Mouse (Mus musculus): ENCODE results near the gene Utrn. TPM values are rescaled to one million over a fixed set of nuclear protein-coding genes. Genes with fewer than 3 reads are reported as not detected.

The Utrn gene
- polyA plus RNA-seq, 1 experiment = 31.4 TPM

DNA sequence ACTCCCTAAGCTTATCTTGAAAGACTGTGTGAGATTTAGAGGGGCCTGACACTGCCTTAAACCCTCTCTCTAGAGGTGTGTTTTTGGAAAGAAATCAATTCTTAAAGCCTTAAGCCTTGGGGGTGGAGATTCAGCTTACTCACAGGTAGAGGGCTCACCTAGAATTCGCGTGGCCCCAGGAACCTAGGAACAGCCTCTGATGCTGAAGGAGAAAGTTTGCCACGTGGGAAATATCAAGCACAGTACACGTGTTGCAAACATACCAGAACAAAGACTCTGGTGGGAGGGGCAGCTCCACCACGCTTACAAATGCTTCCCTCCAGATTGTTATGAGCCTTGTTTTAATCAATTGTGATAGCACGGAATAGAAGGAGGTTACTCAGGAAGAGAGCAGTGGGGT is 96.0 kb downstream of the Utrn start:
- Histone ChIP-seq H3K4me3 (replicated peaks; ENCODE audit: control insufficient read depth, low read depth, low read length) (no peak overlapping the region), H3K27ac (ENCODE audit: control insufficient read depth, insufficient read depth, low read depth, low read length, poor library complexity) (no peak overlapping the region), H3K4me1 (ENCODE audit: control insufficient read depth, insufficient read depth, low read length) (no peaks in the 10 kb centered on the region)
- 32% methylated on average over 6 of the region's 6 CpGs for WGBS
- TF ChIP-seq POLR2A (IDR thresholded peaks at IDR 0.05; ENCODE audit: borderline replicate concordance, control insufficient read depth, low read depth, low read length) (no peak), CTCF (IDR thresholded peaks at IDR 0.05; ENCODE audit: control insufficient read depth, insufficient read depth, low read length) (no peak)

DNA sequence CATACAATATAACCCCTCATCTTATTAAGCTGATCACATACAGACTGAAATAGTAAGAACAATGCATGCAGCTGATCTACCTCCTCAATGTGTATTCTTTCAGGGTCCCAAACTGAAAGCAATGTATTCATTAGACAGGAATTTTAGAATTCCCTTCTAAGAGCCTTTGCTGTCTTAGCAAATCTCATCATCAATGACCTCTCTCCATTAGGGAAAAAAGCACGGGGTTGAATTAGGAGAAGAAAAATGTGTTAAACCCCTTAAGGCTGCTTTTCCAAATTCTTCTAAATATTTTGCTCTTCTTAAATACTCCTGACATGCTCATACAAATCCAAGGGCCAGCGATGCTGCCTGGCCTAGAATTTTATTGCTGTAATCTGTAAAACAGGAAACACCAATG is 97.7 kb downstream of the Utrn start:
- H3K27ac ChIP-seq (ENCODE audit: control insufficient read depth, insufficient read depth, low read depth, low read length, poor library complexity) = no peak overlapping the region
- H3K4me3 ChIP-seq (replicated peaks; ENCODE audit: control insufficient read depth, low read depth, low read length) = no peak overlapping the region
- no peaks in the 10 kb centered on the region for H3K4me1 ChIP-seq (ENCODE audit: control insufficient read depth, insufficient read depth, low read length)
- 83% methylated on average over 2 of the region's 2 CpGs for WGBS
- TF ChIP-seq CTCF (IDR thresholded peaks at IDR 0.05; ENCODE audit: control insufficient read depth, insufficient read depth, low read length) = no peak
- TF ChIP-seq POLR2A (IDR thresholded peaks at IDR 0.05; ENCODE audit: borderline replicate concordance, control insufficient read depth, low read depth, low read length) = no peak

DNA sequence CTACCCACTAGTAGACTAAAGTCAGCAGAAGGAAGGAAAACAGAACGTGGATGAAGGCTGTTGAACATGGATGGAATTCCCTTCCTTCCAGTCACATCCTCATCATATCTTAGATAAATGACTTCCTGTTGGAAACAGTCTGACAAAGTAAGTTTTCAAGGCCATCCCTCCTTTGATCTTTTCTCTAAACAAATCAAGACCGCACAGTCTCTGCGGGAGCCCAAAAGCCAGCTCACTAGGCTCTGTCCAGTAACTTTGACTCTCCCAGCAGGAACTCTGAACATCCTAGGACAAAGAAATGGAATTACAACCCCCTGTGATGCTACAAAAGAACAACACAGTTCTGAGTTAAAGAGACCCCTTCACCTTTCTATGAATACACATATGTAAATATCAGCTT is 106.5 kb downstream of the Utrn start:
- Histone ChIP-seq H3K4me1 (ENCODE audit: control insufficient read depth, insufficient read depth, low read length) (no peaks in the 10 kb centered on the region), H3K27ac (ENCODE audit: control insufficient read depth, insufficient read depth, low read depth, low read length, poor library complexity) (no peak overlapping the region), H3K4me3 (replicated peaks; ENCODE audit: control insufficient read depth, low read depth, low read length) (no peak overlapping the region)
- WGBS = 91% methylated on average over 3 of the region's 3 CpGs
- no peak for TF ChIP-seq POLR2A (IDR thresholded peaks at IDR 0.05; ENCODE audit: borderline replicate concordance, control insufficient read depth, low read depth, low read length)
- TF ChIP-seq CTCF (IDR thresholded peaks at IDR 0.05; ENCODE audit: control insufficient read depth, insufficient read depth, low read length) = no peak

DNA sequence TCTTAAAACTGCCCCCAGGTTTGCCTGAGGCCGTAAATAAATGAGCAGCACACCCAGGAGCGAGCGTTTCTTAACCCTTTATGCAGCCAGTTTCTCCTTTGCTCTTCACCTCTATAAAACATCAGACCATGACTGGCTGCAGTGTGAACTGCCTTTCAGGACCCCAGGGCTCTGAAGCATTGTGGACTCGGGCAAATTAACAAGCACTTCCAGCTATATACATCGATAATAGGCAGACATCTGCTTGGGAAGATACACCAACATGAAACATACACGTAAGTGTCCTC is 110.5 kb downstream of the Utrn start:
- no peaks in the 10 kb centered on the region; the same call in 1 of the 2 replicates for H3K4me1 ChIP-seq (ENCODE audit: control insufficient read depth, insufficient read depth, low read length)
- no peak overlapping the region for H3K27ac ChIP-seq (ENCODE audit: control insufficient read depth, insufficient read depth, low read depth, low read length, poor library complexity)
- WGBS = 76% methylated on average over 6 of the region's 6 CpGs
- H3K4me3 ChIP-seq (replicated peaks; ENCODE audit: control insufficient read depth, low read depth, low read length) = no peak overlapping the region
- TF ChIP-seq POLR2A (IDR thresholded peaks at IDR 0.05; ENCODE audit: borderline replicate concordance, control insufficient read depth, low read depth, low read length) (no peak), CTCF (IDR thresholded peaks at IDR 0.05; ENCODE audit: control insufficient read depth, insufficient read depth, low read length) (no peak)

DNA sequence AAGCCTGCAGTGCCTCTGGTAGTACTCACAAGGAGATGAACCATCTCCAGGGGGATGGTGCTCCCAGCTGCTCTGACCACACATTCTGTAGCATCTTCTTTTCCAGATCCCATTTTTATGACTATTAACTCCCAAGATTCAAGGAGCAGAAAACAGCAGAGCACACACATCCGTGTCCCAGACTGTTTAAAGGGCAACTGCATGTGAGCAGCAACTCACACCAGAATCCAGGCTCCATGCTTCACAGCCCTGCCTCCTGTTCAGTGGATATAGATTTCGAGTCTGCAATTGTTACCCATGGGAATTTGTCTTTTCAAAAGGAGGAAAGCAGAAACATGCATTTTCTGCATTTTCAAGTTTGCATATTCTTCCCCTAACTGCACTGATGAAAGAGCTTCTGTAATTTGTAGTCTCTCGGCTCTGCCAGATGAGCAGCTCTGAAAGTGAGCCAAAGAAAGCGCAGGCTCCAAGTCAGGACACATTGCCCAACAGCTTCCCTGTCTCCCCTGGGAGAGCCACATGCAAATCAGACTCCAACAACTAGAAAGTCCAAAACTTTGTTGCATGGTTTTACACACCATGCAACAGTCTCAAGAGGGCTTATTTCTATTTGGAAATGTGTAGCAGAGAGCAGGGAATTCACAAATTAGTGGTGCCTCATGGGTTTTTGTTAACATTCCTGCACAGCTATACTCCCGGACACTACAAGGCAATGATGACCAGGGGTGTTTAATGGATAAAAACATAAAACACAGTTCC is 111.0 kb downstream of the Utrn start:
- Histone ChIP-seq H3K4me3 (replicated peaks; ENCODE audit: control insufficient read depth, low read depth, low read length) (no peak overlapping the region), H3K4me1 (ENCODE audit: control insufficient read depth, insufficient read depth, low read length) (no peaks in the 10 kb centered on the region; the same call in 1 of the 2 replicates), H3K27ac (ENCODE audit: control insufficient read depth, insufficient read depth, low read depth, low read length, poor library complexity) (no peak overlapping the region)
- TF ChIP-seq CTCF (IDR thresholded peaks at IDR 0.05; ENCODE audit: control insufficient read depth, insufficient read depth, low read length) (no peak), POLR2A (IDR thresholded peaks at IDR 0.05; ENCODE audit: borderline replicate concordance, control insufficient read depth, low read depth, low read length) (no peak)
- 58% methylated on average over 5 of the region's 5 CpGs for WGBS

DNA sequence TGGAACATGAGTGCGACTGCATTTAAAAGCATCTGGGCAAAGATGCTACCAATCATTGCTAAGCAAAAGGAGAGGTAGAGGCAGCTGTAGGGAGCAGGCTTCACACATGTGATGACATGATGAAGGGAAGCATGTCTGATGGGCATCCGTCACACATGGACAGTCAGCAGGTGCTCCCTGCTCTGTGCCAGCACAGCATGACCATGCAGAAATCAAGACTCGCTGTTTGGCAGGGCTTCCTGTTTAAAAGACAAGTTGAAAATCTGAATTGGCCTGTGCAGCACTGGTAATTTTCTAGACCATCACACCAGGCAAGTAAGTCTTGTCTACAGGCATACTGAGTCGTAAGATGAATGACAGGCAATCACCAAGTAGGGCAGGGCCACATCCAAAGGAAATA is 112.5 kb downstream of the Utrn start:
- Histone ChIP-seq H3K4me3 (replicated peaks; ENCODE audit: control insufficient read depth, low read depth, low read length) (no peak overlapping the region), H3K4me1 (ENCODE audit: control insufficient read depth, insufficient read depth, low read length) (no peaks in the 10 kb centered on the region; the same call in 1 of the 2 replicates), H3K27ac (ENCODE audit: control insufficient read depth, insufficient read depth, low read depth, low read length, poor library complexity) (no peak overlapping the region)
- TF ChIP-seq CTCF (IDR thresholded peaks at IDR 0.05; ENCODE audit: control insufficient read depth, insufficient read depth, low read length) (no peak), POLR2A (IDR thresholded peaks at IDR 0.05; ENCODE audit: borderline replicate concordance, control insufficient read depth, low read depth, low read length) (no peak)
- 40% methylated on average over 4 of the region's 4 CpGs for WGBS

DNA sequence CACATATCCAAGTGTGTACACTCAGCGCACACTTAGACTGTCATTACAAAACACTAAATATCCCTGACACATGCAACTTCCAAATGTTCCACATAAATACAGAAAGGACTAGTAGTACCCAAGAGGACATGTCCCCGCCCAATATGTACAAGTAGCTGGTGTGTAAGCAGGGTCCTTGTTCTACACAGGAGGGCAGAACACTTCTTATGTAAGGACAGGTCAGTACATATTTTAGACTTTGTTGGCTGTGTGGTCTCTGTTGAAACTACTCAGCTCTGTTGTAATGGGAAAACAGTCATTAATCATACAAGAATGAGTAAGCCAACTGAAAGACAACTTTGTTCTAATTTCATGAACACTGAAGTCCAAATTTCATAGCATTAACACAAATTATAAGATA is 114.3 kb downstream of the Utrn start:
- 74% methylated on average over 2 of the region's 2 CpGs for WGBS
- TF ChIP-seq POLR2A (IDR thresholded peaks at IDR 0.05; ENCODE audit: borderline replicate concordance, control insufficient read depth, low read depth, low read length) (no peak), CTCF (IDR thresholded peaks at IDR 0.05; ENCODE audit: control insufficient read depth, insufficient read depth, low read length) (no peak)
- H3K4me1 ChIP-seq (ENCODE audit: control insufficient read depth, insufficient read depth, low read length) = no peaks in the 10 kb centered on the region; the same call in 1 of the 2 replicates
- H3K4me3 ChIP-seq (replicated peaks; ENCODE audit: control insufficient read depth, low read depth, low read length) = no peak overlapping the region
- no peak overlapping the region for H3K27ac ChIP-seq (ENCODE audit: control insufficient read depth, insufficient read depth, low read depth, low read length, poor library complexity)

DNA sequence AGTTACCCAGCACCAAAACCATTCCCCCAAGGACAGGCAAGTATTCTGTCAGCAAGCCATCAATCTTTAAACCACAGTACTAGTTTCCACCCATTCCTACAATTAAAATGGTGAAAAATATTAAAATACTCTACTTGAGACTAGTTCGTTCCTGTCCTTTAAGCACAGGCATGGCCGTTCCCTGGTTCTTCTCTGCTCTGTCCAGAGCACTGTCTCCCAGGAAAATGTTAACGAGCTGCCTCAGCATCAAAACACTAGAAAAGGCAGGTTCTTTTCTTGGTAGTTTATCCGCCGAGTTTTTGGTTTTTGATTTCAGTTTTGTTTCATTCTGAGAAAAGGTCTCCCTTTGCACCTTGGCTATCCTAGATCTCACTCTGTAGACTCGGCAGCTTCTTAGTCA is 115.0 kb downstream of the Utrn start:
- no peak for TF ChIP-seq POLR2A (IDR thresholded peaks at IDR 0.05; ENCODE audit: borderline replicate concordance, control insufficient read depth, low read depth, low read length)
- no peak for TF ChIP-seq CTCF (IDR thresholded peaks at IDR 0.05; ENCODE audit: control insufficient read depth, insufficient read depth, low read length)
- Histone ChIP-seq H3K27ac (ENCODE audit: control insufficient read depth, insufficient read depth, low read depth, low read length, poor library complexity) (no peak overlapping the region), H3K4me3 (replicated peaks; ENCODE audit: control insufficient read depth, low read depth, low read length) (no peak overlapping the region), H3K4me1 (ENCODE audit: control insufficient read depth, insufficient read depth, low read length) (no peaks in the 10 kb centered on the region; the same call in 1 of the 2 replicates)
- 78% methylated on average over 6 of the region's 6 CpGs for WGBS

DNA sequence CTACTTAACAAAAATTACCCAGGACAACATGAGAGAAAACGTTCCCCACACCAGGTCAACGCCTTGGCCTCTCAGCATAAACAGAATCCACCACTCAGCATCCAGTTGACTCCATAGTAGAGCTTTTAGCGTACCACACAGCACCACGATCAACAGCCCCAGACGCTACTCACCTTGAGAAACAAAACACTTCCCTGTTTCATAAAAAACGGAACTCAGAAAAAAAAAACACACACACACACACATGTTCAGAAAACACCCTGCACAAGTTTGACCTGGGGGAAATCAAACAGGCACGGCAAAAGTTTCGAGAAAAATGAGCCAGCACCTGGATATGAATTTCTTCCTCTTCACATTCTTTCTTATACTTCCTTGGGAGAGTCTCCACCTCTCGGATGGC is 125.4 kb downstream of the Utrn start:
- H3K4me3 ChIP-seq (replicated peaks; ENCODE audit: control insufficient read depth, low read depth, low read length) = no peak overlapping the region
- 38% methylated on average over 9 of the region's 9 CpGs for WGBS
- no peaks in the 10 kb centered on the region for H3K4me1 ChIP-seq (ENCODE audit: control insufficient read depth, insufficient read depth, low read length)
- no peak for TF ChIP-seq POLR2A (IDR thresholded peaks at IDR 0.05; ENCODE audit: borderline replicate concordance, control insufficient read depth, low read depth, low read length)
- no peak for TF ChIP-seq CTCF (IDR thresholded peaks at IDR 0.05; ENCODE audit: control insufficient read depth, insufficient read depth, low read length)
- no peak overlapping the region; the same call in 1 of the 2 replicates for H3K27ac ChIP-seq (ENCODE audit: control insufficient read depth, insufficient read depth, low read depth, low read length, poor library complexity)
